Mouse (Mus musculus): ENCODE measurements around the gene Gsk3b.
"Not testable (repeated sequence)": the region's sequence is repeated elsewhere in the genome, so short reads cannot be mapped to it uniquely, and the experiment has no call there.

The Gsk3b gene

DNA sequence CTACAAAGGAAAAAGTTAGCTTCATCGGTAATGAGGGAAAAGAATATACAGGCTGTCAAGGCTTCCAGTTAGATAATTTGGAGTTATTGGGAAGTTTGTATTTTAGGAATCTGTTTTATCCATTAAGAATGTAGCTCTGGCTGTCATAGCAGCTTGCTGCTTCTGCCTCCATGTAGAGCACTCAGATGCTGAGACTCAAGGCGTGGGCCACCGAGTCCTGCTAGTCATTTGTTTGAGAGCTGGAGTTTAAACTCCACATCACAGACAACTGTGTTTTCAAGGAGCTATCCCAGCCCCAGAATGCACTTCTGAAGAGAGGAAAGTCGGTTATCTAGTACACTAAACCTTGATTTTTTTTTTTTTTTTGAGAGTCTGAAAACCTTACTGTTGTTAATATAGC, 101.2 kb downstream of the Gsk3b start:
- in situ Hi-C loops (cut with MboI, MseI), result no loop called here

DNA sequence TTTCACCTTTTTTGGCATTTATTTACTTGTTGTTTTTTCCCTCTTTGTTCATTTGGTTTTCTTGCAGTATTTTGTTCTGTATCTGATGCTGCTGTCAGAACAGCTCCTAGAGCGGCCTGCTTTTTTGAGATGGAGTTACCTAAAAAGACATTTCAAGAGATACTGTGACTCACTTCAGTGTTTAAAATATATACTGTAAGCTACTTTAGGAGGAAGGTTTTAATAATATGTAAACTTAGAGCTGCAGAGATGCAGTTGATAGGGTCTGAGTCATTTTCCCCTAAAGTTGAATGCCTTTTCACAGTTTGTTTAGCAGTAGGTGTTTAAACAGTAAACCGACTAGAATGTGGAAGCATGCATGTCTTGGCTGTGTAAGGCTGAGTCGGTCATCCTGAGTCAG, 101.7 kb downstream of the Gsk3b start:
- in situ Hi-C loops (cut with MboI, MseI), result no loop called here

DNA sequence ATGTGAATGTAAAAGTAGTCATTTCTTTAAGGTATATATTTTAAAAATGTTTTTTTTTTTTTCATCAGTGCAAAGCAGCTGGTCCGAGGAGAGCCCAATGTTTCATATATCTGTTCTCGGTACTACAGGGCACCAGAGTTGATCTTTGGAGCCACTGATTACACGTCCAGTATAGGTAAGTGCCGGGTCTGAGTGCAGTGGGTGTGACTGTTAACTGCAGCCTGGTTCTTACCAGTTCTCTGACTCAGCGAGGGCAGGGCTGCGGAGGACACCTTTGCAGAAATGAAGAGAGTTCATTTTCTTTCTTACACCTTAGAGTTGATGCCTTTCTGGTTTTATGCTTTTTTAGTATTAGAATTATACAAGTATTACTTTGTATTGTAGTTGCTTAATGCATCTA, 102.7 kb downstream of the Gsk3b start:
- in situ Hi-C loops (cut with MboI, MseI), result no loop called here

DNA sequence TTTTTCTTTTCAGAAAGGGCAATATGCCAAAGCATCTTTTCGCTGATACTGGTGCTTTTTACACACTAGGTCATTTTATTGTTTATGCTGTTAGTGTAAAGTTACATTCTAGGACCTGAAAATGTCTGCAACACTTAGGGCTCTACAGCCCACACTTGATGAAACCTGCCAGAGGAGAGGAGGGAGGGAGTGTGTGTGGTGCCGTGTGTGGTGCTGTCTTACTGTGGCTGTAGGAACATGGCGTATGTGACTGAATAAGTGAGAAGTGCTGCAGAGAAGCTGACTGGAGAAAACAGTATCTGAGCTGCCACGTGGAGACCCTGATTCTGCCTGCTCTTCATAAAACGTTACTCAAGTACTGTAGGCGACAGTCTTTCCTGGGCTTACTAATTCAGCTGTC, 103.8 kb downstream of the Gsk3b start:
- in situ Hi-C loops (cut with MboI, MseI), result no loop called here

DNA sequence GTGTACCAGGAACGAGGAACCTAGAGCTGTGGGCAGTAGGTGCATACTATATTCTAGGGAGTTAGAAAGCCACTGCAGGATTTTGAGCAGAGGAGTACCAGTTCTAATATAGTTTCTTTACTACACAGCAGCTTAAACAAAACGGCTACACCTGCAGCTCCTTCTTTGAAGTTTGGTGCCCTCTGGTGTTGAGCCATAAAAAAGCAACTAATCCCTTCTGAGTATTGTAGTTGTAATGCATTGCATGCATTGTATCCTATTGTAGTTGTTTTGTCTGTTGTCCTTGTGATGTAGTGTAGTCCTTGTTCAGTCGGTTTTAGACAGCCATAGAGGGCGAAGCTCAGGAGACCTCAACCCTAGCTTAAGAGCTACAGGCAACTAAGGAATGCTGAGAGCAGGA, 108.5 kb downstream of the Gsk3b start:
- in situ Hi-C loops (cut with MboI, MseI), result loop anchor here (5.0 kb wide), 1 partner anchor 200 kb away; no protein-coding TSS in a partner anchor

DNA sequence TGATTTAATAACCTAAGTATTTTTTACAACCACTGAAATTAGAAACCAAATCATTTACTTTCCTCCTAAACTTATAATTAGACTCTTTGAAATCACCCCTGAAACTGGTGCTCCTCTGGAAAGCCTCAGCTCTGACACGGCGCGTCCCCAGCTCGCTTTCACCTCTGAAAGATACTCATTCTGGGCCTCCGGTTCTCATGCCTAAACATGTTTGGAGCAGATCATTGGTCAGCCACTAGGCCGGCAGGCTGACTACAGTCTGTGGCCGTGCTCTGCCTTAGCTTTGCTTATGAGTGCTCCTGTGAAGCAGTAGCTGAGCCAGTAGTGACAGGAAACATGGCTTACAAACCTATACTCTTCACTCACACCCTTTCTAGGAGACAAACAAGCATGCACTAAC, 116.5 kb downstream of the Gsk3b start:
- in situ Hi-C loops (cut with MboI, MseI), result loop anchor here (5.0 kb wide), 1 partner anchor 97 kb away; no protein-coding TSS in a partner anchor

DNA sequence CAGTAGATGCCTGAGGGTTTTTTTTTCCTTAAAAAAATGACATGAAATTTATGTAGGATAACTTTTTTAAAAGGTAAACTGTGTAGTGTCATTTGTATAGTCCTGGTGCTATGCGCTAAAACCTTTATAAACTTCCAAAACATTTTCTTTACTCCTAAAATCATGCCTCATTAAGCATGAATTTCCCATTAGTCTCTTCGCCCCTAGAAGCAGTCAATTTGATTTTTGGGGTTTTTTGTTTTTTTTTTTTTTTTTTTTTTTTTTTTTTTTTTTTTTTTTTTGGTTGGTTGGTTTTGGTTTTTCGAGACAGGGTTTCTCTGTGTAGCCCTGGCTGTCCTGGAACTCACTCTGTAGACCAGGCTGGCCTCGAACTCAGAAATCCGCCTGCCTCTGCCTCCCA, 133.7 kb downstream of the Gsk3b start:
- in situ Hi-C loops (cut with MboI, MseI), result not testable (repeated sequence)

DNA sequence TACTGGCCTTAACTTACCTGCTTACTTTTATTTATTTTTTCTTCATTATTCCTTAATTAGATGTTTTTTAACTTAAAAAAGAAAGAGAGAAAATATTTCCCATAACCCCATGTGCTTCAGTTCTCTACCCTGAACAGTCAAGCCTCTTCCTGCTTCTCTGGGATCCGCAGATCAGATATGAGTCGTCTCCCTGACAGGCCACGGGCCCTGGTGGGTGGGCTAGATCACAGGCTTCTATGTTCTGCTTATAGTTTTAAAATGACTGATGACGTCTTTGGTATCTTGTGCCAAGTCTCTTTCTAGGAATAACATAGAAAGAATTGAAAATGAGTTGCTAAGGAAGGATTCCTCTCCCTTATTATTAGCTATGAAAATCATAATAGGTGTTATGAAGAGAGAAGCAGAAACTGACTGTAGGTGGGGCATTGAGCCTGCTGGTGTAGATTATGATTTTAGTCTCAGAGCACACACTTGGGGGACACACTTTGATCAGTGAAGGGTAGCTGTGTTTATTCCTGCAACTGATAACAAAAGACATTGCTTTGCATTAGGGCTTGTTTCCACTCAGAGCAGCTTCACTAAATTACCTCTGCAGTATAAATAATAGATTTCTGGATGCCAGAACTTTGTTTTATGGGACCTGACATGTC, 148.3 kb downstream of the Gsk3b start:
- in situ Hi-C loops (cut with MboI, MseI), result no loop called here

DNA sequence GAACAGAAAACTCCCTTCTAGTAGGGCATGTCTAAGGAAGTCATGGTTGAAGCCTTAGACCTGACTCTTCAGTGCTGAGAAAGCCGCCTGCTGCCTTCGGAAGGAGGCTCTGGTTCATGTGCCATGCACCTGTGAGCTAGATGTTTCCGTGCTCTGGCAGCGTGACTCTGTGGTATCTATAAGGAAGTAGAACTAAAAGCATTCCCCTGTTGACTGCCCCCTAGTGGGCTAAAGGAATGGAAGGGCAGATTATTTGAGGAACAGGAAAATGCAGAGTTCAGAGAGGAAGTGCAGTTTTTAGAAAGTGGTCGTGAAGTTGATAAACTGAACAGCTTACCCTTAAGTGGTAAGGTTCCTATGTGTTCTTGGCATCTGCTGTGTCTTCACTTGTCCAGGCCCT, 150.9 kb downstream of the Gsk3b start:
- in situ Hi-C loops (cut with MboI, MseI), result no loop called here

DNA sequence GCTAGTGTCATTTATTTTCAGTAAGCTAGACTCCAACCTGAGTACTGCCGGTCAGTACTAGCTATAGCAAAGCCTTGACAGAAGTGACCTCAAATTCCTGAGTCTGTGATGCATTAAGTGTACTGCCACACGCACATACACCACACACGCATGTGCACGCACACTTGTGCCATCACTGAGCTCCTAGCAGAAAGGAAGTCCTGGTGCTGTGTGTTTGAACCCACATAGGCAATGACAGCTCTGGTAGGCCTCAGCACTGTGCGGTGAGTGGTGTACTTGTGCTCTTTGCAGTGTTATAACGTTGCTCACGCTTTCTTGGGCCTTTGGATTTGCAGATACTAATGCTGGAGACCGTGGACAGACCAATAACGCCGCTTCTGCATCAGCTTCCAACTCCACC, 151.4 kb downstream of the Gsk3b start:
- in situ Hi-C loops (cut with MboI, MseI), result no loop called here

DNA sequence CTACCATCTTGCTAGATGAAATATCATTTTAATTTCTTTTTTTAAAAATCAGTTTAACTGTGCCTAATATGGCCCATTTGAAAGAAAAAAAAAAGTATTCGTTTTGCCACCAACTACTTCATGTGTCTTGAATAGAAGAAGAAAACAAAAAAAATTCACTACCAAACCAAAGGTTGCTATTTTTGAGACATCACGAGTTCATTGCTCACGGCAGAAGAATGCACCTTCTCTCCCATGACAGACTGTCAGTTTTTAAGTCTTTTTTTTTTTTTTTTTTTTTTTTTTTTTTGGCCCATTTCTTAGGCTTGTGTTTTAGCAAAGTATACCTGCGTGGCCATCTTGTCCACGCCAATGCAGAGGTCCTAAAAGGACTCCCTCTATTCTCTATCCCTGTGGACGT, 155.3 kb downstream of the Gsk3b start:
- in situ Hi-C loops (cut with MboI, MseI), result no loop called here

DNA sequence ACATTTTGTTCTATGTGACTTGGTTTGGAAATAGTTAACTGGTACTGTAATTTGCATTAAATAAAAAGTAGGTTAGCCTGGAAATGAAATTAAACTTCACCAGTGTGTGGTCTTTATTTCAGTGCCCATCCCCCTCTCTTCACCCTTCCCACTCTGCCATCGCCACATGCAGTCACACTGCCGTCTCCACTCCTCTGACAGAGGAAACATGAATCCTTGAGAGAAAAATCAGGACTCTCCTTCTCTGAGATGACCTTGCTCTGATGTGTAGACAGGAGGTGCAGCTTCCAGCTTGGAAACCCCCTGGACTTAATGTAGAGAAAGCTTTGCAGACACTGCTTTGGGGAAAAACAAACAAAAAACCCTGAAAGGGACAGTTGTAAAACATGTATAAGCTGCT, 156.6 kb downstream of the Gsk3b start:
- in situ Hi-C loops (cut with MboI, MseI), result no loop called here

DNA sequence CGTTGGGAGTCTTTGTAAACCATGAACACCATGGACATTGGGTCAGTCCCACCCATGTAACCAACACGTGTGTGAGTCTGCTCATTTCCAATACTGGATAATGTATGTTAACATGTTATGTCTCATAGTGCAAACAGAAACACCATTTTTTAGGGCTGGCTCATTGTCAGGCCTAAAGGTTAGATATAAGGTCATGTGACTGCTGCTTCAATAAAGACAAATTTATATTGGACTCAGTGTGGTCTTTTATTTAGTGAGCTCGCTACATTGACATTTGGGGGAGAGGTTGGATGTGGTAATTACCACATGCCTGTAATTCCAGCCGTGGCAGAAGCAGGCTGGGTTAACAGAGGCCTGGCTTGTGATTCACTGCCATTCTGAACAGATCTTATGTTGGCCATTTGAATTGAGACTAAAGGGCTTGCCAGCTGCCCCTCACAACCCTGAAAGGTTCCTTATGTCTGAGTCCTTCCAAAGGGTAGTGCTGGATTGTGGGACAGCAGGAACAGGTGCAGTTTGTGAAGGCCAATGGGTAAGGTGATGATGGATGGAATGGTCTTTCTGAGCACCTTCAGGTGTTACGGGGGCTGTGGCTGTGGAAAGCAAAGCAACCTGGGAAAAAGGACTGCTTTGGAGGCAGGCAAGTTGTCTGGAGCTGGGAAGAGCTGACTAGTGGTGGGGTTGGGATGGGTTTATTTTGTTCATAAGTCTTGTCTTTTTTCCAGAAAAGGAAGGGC, 157.2 kb downstream of the Gsk3b start:
- in situ Hi-C loops (cut with MboI, MseI), result no loop called here

DNA sequence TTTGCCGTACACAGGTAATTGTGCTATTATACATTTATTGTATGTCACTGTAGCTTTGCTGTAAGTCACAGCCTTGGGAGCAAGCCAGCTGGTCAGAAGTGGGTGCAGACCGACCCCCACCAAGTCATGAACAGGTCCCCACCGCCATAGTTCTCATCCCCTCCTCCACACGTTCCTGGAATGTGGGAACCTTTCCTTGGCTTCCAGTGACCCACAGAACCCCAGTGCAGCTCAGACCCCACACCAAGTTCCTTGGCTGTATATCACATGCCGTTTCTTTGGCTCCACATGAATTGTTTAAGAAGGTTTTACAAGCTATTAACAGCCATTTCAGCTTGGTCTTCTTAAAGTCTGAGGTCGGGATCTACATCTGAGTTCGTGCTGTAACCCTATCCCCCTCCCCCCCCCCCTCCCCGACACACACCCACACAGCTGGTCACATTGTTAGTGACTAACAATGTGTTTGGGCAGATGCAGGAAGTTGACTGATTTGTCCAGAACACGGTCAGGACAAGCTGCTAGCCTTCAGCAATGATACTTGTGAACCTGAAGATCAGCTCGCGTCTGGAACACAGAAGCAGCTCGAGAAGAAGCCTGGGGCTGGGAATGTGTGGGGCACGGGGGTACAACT, 159.6 kb downstream of the Gsk3b start:
- in situ Hi-C loops (cut with MboI, MseI), result no loop called here

DNA sequence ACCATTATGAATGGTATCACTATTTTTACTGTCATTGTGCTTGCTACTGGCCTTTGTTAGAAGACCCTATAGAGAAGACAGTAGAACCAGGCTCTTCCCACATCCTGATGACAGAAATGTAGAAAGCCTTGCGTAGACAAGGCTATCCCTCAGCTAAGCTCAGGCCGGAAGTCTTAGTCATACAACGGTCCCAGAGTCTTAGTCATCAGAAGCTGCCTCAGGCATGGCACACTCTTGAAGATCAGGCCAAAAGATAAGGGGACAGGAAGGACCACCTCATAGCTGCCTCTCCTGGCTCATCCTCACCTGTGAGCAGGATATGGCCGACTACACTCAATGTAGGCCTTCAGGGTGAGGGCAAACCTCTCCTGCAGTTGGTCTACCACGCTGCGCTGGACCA, 161.7 kb downstream of the Gsk3b start:
- in situ Hi-C loops (cut with MboI, MseI), result no loop called here

DNA sequence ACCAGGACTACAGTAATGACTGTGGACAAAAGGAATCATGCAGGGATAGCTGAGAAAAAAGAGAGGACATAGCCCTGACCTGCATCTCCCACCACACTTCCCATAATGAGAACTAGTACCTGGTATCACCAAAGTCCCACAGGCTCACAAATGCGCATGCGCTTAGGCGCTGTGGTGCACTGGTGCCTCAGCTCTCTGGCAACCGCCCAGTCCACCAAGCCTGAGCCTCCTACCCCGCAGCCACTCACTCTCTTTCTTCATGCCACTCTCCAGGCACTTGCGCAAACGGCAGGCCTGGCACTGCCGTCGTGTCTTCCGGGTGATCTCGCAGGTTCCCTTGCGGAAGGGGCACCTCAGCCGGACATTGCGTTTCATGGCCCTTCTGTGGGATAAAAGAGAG, 165.2 kb downstream of the Gsk3b start:
- in situ Hi-C loops (cut with MboI, MseI), result no loop called here

DNA sequence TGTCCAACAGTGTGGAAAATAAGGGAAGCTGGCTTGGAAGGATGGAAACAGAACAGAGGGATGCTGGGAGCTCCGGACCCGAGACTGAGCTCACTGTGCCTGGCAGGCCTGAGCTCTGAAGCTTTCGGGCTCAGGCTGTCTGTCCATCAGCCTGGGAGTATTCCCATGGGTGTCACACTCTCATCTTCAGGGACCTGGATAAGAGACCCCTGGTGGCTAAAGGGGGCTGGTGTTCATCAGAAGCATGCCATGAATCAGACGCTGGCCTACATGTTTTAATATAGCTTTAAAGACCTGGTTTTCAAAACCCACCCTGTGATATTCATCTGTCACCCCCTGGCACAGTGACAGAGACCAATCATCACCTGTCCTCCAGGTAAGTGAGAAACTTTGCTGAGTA, 166.3 kb downstream of the Gsk3b start:
- in situ Hi-C loops (cut with MboI, MseI), result no loop called here

DNA sequence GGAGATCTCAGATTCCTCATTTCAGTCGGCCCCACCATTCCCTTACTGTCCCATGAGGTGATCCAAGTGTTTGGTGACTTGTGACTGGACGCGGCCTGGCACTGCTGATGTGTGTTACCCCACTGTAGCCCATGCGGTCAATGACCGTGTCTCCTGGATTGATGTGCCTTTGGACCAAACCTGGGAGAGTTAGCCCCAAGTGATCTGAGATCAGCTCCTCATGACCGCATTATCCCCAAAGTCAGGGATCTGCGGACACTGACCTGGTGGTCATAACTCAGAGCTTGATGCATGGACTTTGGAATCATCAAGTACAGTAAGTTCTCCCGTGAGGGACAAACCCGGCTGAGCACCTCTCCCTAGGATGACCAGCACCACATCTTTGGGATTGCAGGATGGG, 167.1 kb downstream of the Gsk3b start:
- in situ Hi-C loops (cut with MboI, MseI), result no loop called here

DNA sequence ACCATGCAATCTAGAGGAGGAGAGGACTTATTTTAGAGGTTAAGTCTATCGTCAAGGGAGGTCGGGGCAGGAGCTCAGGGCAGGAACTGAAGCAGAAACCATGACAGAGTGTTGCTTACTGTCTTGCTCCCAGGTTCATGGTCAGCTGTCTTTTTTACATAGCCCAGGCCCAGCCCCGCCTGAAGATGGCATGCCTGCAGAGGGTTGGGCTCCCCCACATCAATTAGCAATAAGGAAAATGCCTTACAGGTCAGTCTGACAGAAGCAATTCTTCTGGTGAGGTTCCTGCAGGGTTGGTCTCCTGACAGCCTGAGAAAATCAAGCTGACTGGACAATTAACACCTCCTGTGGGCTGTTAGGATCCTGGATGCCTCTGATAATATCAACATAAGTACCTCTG, 182.8 kb downstream of the Gsk3b start:
- in situ Hi-C loops (cut with MboI, MseI), result loop anchor here (10.0 kb wide), 1 partner anchor 993 kb away; no protein-coding TSS in a partner anchor

DNA sequence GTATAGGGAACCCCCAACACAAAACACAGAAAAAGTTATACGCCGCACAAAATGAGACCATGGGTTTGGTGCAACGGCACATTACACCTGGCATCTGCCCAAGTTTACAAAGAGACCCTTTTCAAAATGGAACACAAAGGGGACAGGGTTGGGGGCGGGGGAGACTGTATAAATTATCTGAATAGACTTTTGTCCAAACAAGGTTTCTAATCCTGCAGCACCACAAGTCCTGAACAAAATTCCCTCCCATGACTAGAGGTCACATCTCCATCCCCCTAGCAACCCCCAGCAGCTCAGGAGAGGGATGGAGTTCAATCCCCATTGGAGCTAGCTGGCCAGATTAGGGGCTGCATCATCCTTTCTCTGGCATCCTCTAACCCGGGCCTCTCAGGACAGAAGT, 183.7 kb downstream of the Gsk3b start:
- in situ Hi-C loops (cut with MboI, MseI), result loop anchor here (10.0 kb wide), 1 partner anchor 992 kb away; no protein-coding TSS in a partner anchor

DNA sequence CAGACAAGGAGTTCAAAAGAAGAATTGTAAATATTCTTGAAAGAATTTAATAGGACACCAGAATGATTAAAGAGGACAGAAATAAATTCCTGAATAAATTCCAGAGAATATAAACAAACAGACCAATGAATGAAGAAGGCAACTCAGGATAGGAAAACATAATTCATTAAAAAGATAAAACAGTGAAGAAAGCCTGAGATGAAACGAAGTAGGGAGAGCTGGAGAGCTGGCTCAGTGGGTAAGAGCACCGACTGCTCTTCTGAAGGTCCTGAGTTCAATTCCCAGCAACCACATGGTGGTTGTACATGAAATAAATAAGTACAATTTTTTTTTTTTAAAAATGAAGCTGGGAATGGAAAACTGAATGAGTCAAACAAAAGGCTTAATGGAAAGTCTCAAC, 185.9 kb downstream of the Gsk3b start:
- in situ Hi-C loops (cut with MboI, MseI), result loop anchor here (10.0 kb wide), 1 partner anchor 990 kb away; no protein-coding TSS in a partner anchor

DNA sequence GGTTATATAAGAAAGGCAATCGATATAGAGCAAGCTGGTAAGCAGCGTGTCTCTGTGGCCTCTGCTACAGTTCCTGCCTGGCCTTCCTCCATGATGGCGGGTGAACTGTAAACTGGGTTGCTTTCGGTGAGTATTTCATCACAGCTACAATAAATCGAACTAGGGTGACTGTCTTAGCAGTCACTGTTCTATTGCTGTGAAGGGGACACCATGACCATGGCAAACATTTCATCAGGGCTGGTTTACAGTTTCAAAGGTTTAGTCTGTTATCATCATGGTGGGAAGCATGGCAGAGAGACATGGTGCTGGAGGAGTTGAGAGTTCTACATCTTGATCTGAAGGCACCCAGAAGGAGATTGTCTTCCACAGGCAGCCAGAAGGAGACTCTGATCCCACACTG, 191.0 kb downstream of the Gsk3b start:
- in situ Hi-C loops (cut with MboI, MseI), result loop anchor here (10.0 kb wide), 1 partner anchor 985 kb away; no protein-coding TSS in a partner anchor

DNA sequence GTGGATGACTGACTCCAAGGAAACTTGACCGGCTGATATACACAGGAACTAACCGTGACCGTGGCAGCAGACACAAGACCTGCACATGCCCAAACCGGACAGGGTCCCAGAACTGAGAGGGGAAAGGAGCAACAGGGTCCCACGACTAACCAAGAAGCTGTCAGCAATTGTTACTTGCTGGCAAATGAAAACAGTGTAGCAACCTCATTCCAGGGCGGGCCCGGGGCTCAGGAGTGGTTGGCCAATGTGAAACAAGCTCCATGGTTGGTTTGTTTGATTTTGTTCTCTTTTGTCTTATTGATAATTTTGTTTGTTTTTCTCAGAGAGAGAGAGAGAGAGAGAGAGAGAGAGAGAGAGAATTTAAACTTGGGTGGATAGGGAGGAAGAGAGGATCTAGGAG, 192.2 kb downstream of the Gsk3b start:
- in situ Hi-C loops (cut with MboI, MseI), result no loop called here

All from regulatory T cell (primary cell).